In genomic region chr4:156077499-156078301, GRCm38 (mm10) we compare ENCODE assay signal across 7 mouse cellular contexts. TPM values are rescaled to one million over a fixed set of nuclear protein-coding genes. Genes with fewer than 3 reads are reported as not detected.
A peak's percentile ranks its signal among the peaks of the same experiment; 100 is the strongest.
DNase-seq lines count a peak whose midpoint lies in the region.

No protein-coding gene starts in this region.

- WGBS in heart, embryonic 10.5 days = under 1% methylated on average over 58 of the region's 58 CpGs

- peak overlapping the region; percentile 77 for H3K27ac ChIP-seq in heart, embryonic 10.5 days

- H3K9me3 ChIP-seq in heart, embryonic 10.5 days = no peaks in the 10 kb centered on the region

- peaks cover 24% of the 10 kb centered on the region for H3K4me1 ChIP-seq in heart, embryonic 10.5 days

- peak overlapping the region; percentile 70 for H3K4me3 ChIP-seq in heart, embryonic 10.5 days

- DNase-seq in ZHBTc4 (ENCODE audit: low read depth, low spot score) = peak; percentile 62
- DNase-seq in cerebellum, adult 9-11 months = peak; percentile 52
- no peak for DNase-seq in heart, embryonic 10.5 days (ENCODE audit: low spot score)
- DNase-seq in kidney, adult 9 months = peak; percentile 75
- peak; percentile 83 for DNase-seq in lung, postnatal 10 days
- peak; percentile 50 for DNase-seq in ovary, postnatal 14 days (ENCODE audit: low spot score)
- DNase-seq in urinary bladder, postnatal 10 days (ENCODE audit: low spot score) = peak; percentile 28

- H3K27me3 ChIP-seq in heart, embryonic 10.5 days (ENCODE audit: insufficient read depth, poor library complexity, severe bottlenecking) = peaks cover 18% of the 10 kb centered on the region

- no peaks in the 10 kb centered on the region for H3K36me3 ChIP-seq in heart, embryonic 10.5 days

RNA-seq across cellular contexts. Expression of gene Ttll10, which starts 18.5 kb away (rescaled TPM):
- 0.19 and 0.38 TPM in 2 replicates for polyA plus RNA-seq in heart, embryonic 10.5 days (2016; fragmentation: Nextera tagmentation; extraction: Ambion mirVana)

RNA-seq across cellular contexts. Expression of gene 9430015G10Rik, which starts 32.1 kb away (rescaled TPM):
- polyA plus RNA-seq in heart, embryonic 10.5 days (2016; fragmentation: Nextera tagmentation; extraction: Ambion mirVana) = 32.2 and 45.6 TPM in 2 replicates

RNA-seq across cellular contexts. Expression of gene Tnfrsf18, which starts 51.7 kb away (rescaled TPM):
- 1.4 and 1.7 TPM in 2 replicates for polyA plus RNA-seq in heart, embryonic 10.5 days (2016; fragmentation: Nextera tagmentation; extraction: Ambion mirVana)

RNA-seq across cellular contexts. Expression of gene Rnf223, which starts 52.6 kb away (rescaled TPM):
- polyA plus RNA-seq in heart, embryonic 10.5 days (2016; fragmentation: Nextera tagmentation; extraction: Ambion mirVana) = 0.27 and 0.55 TPM in 2 replicates
